Mouse (Mus musculus) CH12.LX (cell line): ENCODE data around the gene Sall4. TPM values are rescaled to one million over a fixed set of nuclear protein-coding genes. Genes with fewer than 3 reads are reported as not detected.

Source experiments
- DNase-seq: peaks from one replicate; pipeline ENCODE4 v3.0.0-alpha.2; 2013; ENCODE audit errors: extremely low read depth
- H3K27ac ChIP-seq: 2 replicates; pipeline ENCODE4 v1.5.1; 2012; ENCODE audit warnings: low read depth, mild to moderate bottlenecking, control low read depth, moderate library complexity; ENCODE audit not compliant: insufficient read depth
- H3K27me3 ChIP-seq: replicated peaks from 2 replicates; pipeline ENCODE3; 2012; ENCODE audit warnings: inconsistent platforms
- H3K36me3 ChIP-seq, 2 experiments: replicated peaks in 1 of 2; 2 replicates each; pipeline versions ENCODE3 to v1.6.1; 2012; ENCODE audit warnings: inconsistent platforms in 1 of 2, low read length in 1 of 2, mild to moderate bottlenecking in 1 of 2, mixed read lengths in 1 of 2, moderate library complexity in 1 of 2; ENCODE audit not compliant: control insufficient read depth in 1 of 2, insufficient read depth in 1 of 2
- H3K4me1 ChIP-seq, 2 experiments: 2 replicates each; pipeline ENCODE4 v1.6.1; 2012; ENCODE audit warnings: inconsistent platforms in 1 of 2, moderate library complexity in 1 of 2; ENCODE audit not compliant: insufficient read depth in 2 of 2, control insufficient read depth in 1 of 2
- H3K4me2 ChIP-seq: 2 replicates; pipeline ENCODE4 v1.6.1; 2012; ENCODE audit warnings: low read depth, mild to moderate bottlenecking, control low read depth; ENCODE audit not compliant: poor library complexity, insufficient read depth, severe bottlenecking
- H3K4me3 ChIP-seq, 3 experiments: fragments of 150-350 bp in 1 of 3; sonication (generic) in 1 of 3; replicated peaks in 1 of 3; 2 replicates each; pipeline versions ENCODE3 to v1.5.1; 2011 to 2012; ENCODE audit warnings: low read depth in 2 of 3, low read length in 2 of 3, mild to moderate bottlenecking in 2 of 3, moderate library complexity in 2 of 3, control low read depth in 1 of 3, improper control_type of control experiment in 1 of 3, inconsistent platforms in 1 of 3, mixed read lengths in 1 of 3; ENCODE audit not compliant: poor library complexity in 1 of 3
- H3K79me2 ChIP-seq: replicated peaks from 2 replicates; pipeline ENCODE4 v1.6.1; 2012; ENCODE audit warnings: mild to moderate bottlenecking, moderate library complexity; ENCODE audit not compliant: control insufficient read depth, poor library complexity, insufficient read depth, severe bottlenecking; ENCODE audit errors: extremely low read depth
- H3K9ac ChIP-seq: 2 replicates; pipeline ENCODE4 v1.6.1; 2012; ENCODE audit warnings: low read depth, mild to moderate bottlenecking, control low read depth, moderate library complexity; ENCODE audit not compliant: insufficient read depth
- H3K9me3 ChIP-seq: replicated peaks from 2 replicates; pipeline ENCODE3; 2012; ENCODE audit warnings: low read length, inconsistent platforms, mixed read lengths
- CHD1 ChIP-seq: IDR thresholded peaks from 2 replicates; pipeline ENCODE4 v1.6.1; 2012; ENCODE audit warnings: low read depth, low read length, improper control_type of control experiment, inconsistent platforms
- CHD2 ChIP-seq: IDR thresholded peaks from 2 replicates; pipeline ENCODE4 v1.6.1; 2011; ENCODE audit warnings: low read length, improper control_type of control experiment
- CTCF ChIP-seq, 2 experiments: IDR thresholded peaks in 1 of 2; conservative IDR thresholded peaks in 1 of 2; 2 replicates each; pipeline ENCODE4 v1.5.1; 2011 to 2012; ENCODE audit warnings: low read depth in 2 of 2, low read length in 2 of 2, improper control_type of control experiment in 1 of 2, inconsistent platforms in 1 of 2, mild to moderate bottlenecking in 1 of 2, moderate library complexity in 1 of 2
- HCFC1 ChIP-seq: IDR thresholded peaks from 2 replicates; pipeline ENCODE4 v1.6.1; 2012; ENCODE audit warnings: low read depth, mild to moderate bottlenecking, inconsistent platforms, low read length, improper control_type of control experiment
- IRF4 ChIP-seq: IDR thresholded peaks from 2 replicates; pipeline ENCODE4 v1.6.1; 2014; ENCODE audit warnings: low read depth, mild to moderate bottlenecking, inconsistent platforms, low read length, improper control_type of control experiment
- JUN ChIP-seq: IDR thresholded peaks from 2 replicates; pipeline ENCODE4 v1.6.1; 2011; ENCODE audit warnings: low read depth, mild to moderate bottlenecking, low read length, improper control_type of control experiment, moderate library complexity; ENCODE audit not compliant: insufficient read depth
- KAT2A ChIP-seq: IDR thresholded peaks from 2 replicates; pipeline ENCODE4 v1.6.1; 2012; ENCODE audit warnings: low read length, improper control_type of control experiment, inconsistent platforms; ENCODE audit not compliant: insufficient replicate concordance
- MAFK ChIP-seq: IDR thresholded peaks from 2 replicates; pipeline ENCODE4 v1.6.1; 2011; ENCODE audit warnings: low read length, improper control_type of control experiment; ENCODE audit not compliant: insufficient replicate concordance
- MAX ChIP-seq: IDR thresholded peaks from 2 replicates; pipeline ENCODE4 v1.6.1; 2011; ENCODE audit warnings: low read length, improper control_type of control experiment
- MEF2A ChIP-seq: IDR thresholded peaks from 2 replicates; pipeline ENCODE4 v1.6.1; 2014; ENCODE audit warnings: low read depth, mild to moderate bottlenecking, inconsistent platforms, low read length, improper control_type of control experiment, borderline replicate concordance
- MYC ChIP-seq: IDR thresholded peaks from 2 replicates; pipeline ENCODE4 v1.6.1; 2011; ENCODE audit warnings: low read depth, mild to moderate bottlenecking, improper control_type of control experiment, low read length
- NRF1 ChIP-seq: IDR thresholded peaks from 2 replicates; pipeline ENCODE4 v1.6.1; 2014; ENCODE audit warnings: low read depth, mild to moderate bottlenecking, inconsistent platforms, low read length, improper control_type of control experiment, moderate library complexity
- PAX5 ChIP-seq: IDR thresholded peaks from 2 replicates; pipeline ENCODE4 v1.6.1; 2012; ENCODE audit warnings: low read length, inconsistent platforms, mixed read lengths
- POLR2A ChIP-seq: IDR thresholded peaks from 2 replicates; pipeline ENCODE4 v1.6.1; 2011; ENCODE audit warnings: low read depth, mild to moderate bottlenecking, improper control_type of control experiment, low read length
- POLR2AphosphoS2 ChIP-seq: IDR thresholded peaks from 2 replicates; pipeline ENCODE4 v1.6.1; 2011; ENCODE audit warnings: low read depth, low read length, improper control_type of control experiment
- SIN3A ChIP-seq: IDR thresholded peaks from 2 replicates; pipeline ENCODE4 v1.6.1; 2012; ENCODE audit warnings: low read length, improper control_type of control experiment, inconsistent platforms
- SMC3 ChIP-seq: IDR thresholded peaks from 2 replicates; pipeline ENCODE4 v1.6.1; 2011; ENCODE audit warnings: low read depth, low read length, improper control_type of control experiment
- TBP ChIP-seq: conservative IDR thresholded peaks from 2 replicates; pipeline ENCODE4 v1.6.1; 2011; ENCODE audit warnings: low read depth, low read length, improper control_type of control experiment
- USF2 ChIP-seq: conservative IDR thresholded peaks from 2 replicates; pipeline ENCODE4 v1.6.1; 2011; ENCODE audit warnings: low read depth, low read length, improper control_type of control experiment
- ZKSCAN1 ChIP-seq: IDR thresholded peaks from 2 replicates; pipeline ENCODE4 v1.6.1; 2012; ENCODE audit warnings: low read depth, inconsistent platforms, low read length, improper control_type of control experiment, borderline replicate concordance
- ZMIZ1 ChIP-seq: IDR thresholded peaks from 2 replicates; pipeline ENCODE4 v1.6.1; 2012; ENCODE audit warnings: low read depth, mild to moderate bottlenecking, inconsistent platforms, low read length, improper control_type of control experiment
- dilution Hi-C: fragments of 300-500 bp; cut with MboI; formaldehyde crosslinking; loops from 2 replicates; pipeline ENCODE4 v1.14.3; 2020; ENCODE audit warnings: low sequenced_read_pairs; ENCODE audit not compliant: extremely low pct_unique_long_range_greater_than_20kb, extremely low pct_ligation_motif_present
- in situ Hi-C: fragments of 300-500 bp; cut with MboI; formaldehyde crosslinking; loops from 3 replicates; pipeline ENCODE4 v1.14.3; 2019; ENCODE audit warnings: low sequenced_read_pairs, low pct_ligation_motif_present, low pct_unique_long_range_greater_than_20kb, mixed read lengths
- polyA plus RNA-seq: library from polyadenylated mRNA; unstranded; fragments of >175 nt; gene quantifications from 2 replicates; pipeline ENCODE4 v1.2.1, GENCODE M21; 2012; ENCODE audit warnings: low read depth; ENCODE audit not compliant: insufficient read length
- total RNA-seq, 2 experiments: library from RNA; depleted of rRNA; stranded (reverse); fragments of 300-350 nt in 1 of 2; fragments of >200 nt in 1 of 2; gene quantifications; 2 replicates each; pipeline ENCODE4 v1.2.3; 2012 to 2014

Sall4 gene
- total and polyA plus RNA-seq, 3 experiments, result not detected

GRCm38 (mm10) chr2:168741273-168742058, 26.3 kb downstream of the Sall4 start:
- dilution Hi-C loops (no loop called here), in situ Hi-C loops (no loop called here)
- TF ChIP-seq ZMIZ1 (no peak), JUN (no peak), CTCF (conservative IDR thresholded peaks at IDR 0.05 in 1 of 2, IDR thresholded peaks at IDR 0.05 in 1 of 2; ENCODE audit: low read depth in 2 of 2, low read length in 2 of 2) (no peak), MAX (no peak), POLR2A (no peak), MEF2A (no peak), MYC (no peak), ZKSCAN1 (no peak), HCFC1 (no peak), MAFK (no peak), TBP (no peak)
- Histone ChIP-seq H3K79me2 (no peaks in the 10 kb centered on the region), H3K36me3 (no peaks in the 10 kb centered on the region), H3K27ac (no peak overlapping the region), H3K4me2 (no peak overlapping the region), H3K9me3 (peaks cover 19% of the 10 kb centered on the region), H3K27me3 (peaks cover under 1% of the 10 kb centered on the region), H3K9ac (no peak overlapping the region), H3K4me3 (no peak overlapping the region), H3K4me1 (no peaks in the 10 kb centered on the region)
- DNase-seq, result no peak

GRCm38 (mm10) chr2:168740496-168740895, 27.2 kb downstream of the Sall4 start:
- in situ Hi-C loops (no loop called here), dilution Hi-C loops (no loop called here)
- H3K36me3 ChIP-seq, result no peaks in the 10 kb centered on the region
- H3K27me3 ChIP-seq, result peaks cover 3% of the 10 kb centered on the region
- no peak overlapping the region for H3K4me2 ChIP-seq
- no peaks in the 10 kb centered on the region for H3K79me2 ChIP-seq
- no peak overlapping the region for H3K4me3 ChIP-seq
- H3K4me1 ChIP-seq, result no peaks in the 10 kb centered on the region
- peaks cover 19% of the 10 kb centered on the region for H3K9me3 ChIP-seq
- no peak for TF ChIP-seq USF2
- no peak for TF ChIP-seq IRF4
- no peak for TF ChIP-seq CHD1
- TF ChIP-seq POLR2AphosphoS2, result no peak
- TF ChIP-seq PAX5, result no peak
- no peak for TF ChIP-seq KAT2A
- no peak for TF ChIP-seq SIN3A
- TF ChIP-seq SMC3, result no peak
- no peak for TF ChIP-seq NRF1
- no peak for TF ChIP-seq HCFC1
- TF ChIP-seq CHD2, result no peak
- H3K9ac ChIP-seq, result no peak overlapping the region
- no peak for DNase-seq
- no peak overlapping the region for H3K27ac ChIP-seq
